Mouse (Mus musculus) hindbrain, embryonic 11.5 days (tissue): ENCODE results near the gene Best3. TPM values are rescaled to one million over a fixed set of nuclear protein-coding genes. Genes with fewer than 3 reads are reported as not detected.
A peak's percentile ranks its signal among the peaks of the same experiment; 100 is the strongest.

Experiments
- ATAC-seq: fragments of 200-750 bp; cut with Nextera tagmentation; 2 replicates; pipeline ENCODE4 v1.8.0; 2017; ENCODE audit warnings: mild to moderate bottlenecking, moderate TSS enrichment, moderate library complexity; ENCODE audit not compliant: low FRiP score
- DNase-seq: peaks from one replicate; pipeline ENCODE4 v3.0.0-alpha.2; 2015; ENCODE audit warnings: low spot score
- H3K27ac ChIP-seq: fragments of 300-500 bp; sonication (generic); 2 replicates; pipeline ENCODE4 v1.5.1; 2014; ENCODE audit warnings: mild to moderate bottlenecking, low read depth, low read length
- H3K27me3 ChIP-seq: fragments of 300-500 bp; sonication (generic); 2 replicates; pipeline ENCODE4 v1.6.1; 2014; ENCODE audit warnings: mild to moderate bottlenecking, low read length, moderate library complexity, mixed read lengths; ENCODE audit not compliant: control insufficient read depth, insufficient read depth
- H3K36me3 ChIP-seq: fragments of 300-500 bp; sonication (generic); 2 replicates; pipeline ENCODE4 v1.6.1; 2014; ENCODE audit warnings: mild to moderate bottlenecking, low read length, moderate library complexity, mixed read lengths; ENCODE audit not compliant: control insufficient read depth, insufficient read depth
- H3K4me1 ChIP-seq: fragments of 300-500 bp; sonication (generic); replicated peaks from 2 replicates; pipeline ENCODE4 v1.6.1; 2014; ENCODE audit warnings: low read length, mixed read lengths; ENCODE audit not compliant: control insufficient read depth, insufficient read depth
- H3K4me2 ChIP-seq: fragments of 300-500 bp; sonication (generic); replicated peaks from 2 replicates; pipeline ENCODE4 v1.6.1; 2014; ENCODE audit warnings: mild to moderate bottlenecking, low read depth, low read length
- H3K4me3 ChIP-seq: fragments of 300-500 bp; sonication (generic); 2 replicates; pipeline ENCODE4 v1.5.1; 2014; ENCODE audit warnings: low read depth, low read length
- H3K9ac ChIP-seq: fragments of 300-500 bp; sonication (generic); 2 replicates; pipeline ENCODE4 v1.6.1; 2014; ENCODE audit warnings: low read depth, low read length
- H3K9me3 ChIP-seq: fragments of 300-500 bp; sonication (generic); 2 replicates; pipeline ENCODE4 v1.6.1; 2016; ENCODE audit warnings: low read length; ENCODE audit not compliant: control insufficient read depth
- WGBS: fragments of 180-500 bp; shearing (Covaris S2); extraction: QIAGEN DNeasy Blood & Tissue Kit; methylation state at CpG from one replicate; pipeline ENCODE4 v1.1.7; 2014; 5-methylcytosine and 5-hydroxymethylcytosine counted together
- polyA plus RNA-seq: library from polyadenylated mRNA; unstranded; fragments of >200 nt; fragmentation: Nextera tagmentation; extraction: Ambion mirVana; gene quantifications from 2 replicates; pipeline ENCODE4 v1.2.1, GENCODE M21; 2014

Gene Best3
- polyA plus RNA-seq, 1 experiment from 2014 or later: 0.20 TPM

- Histone ChIP-seq H3K4me1 (no peaks in the 10 kb centered on the region), H3K9me3 (no peaks in the 10 kb centered on the region), H3K27ac (no peak overlapping the region), H3K4me3 (no peak overlapping the region), H3K27me3 (no peaks in the 10 kb centered on the region), H3K4me2 (no peak overlapping the region), H3K9ac (no peak overlapping the region), H3K36me3 (no peaks in the 10 kb centered on the region)
- DNase-seq: no peak
- no peak for ATAC-seq
- WGBS: 86% methylated on average over 4 of the region's 4 CpGs
These were observed 17.4 kb upstream of the Best3 start for GRCm38 (mm10) chr10:116968741-116969140.

GRCm38 (mm10) chr10:116972509-116972908 is 13.6 kb upstream of the Best3 start, which contains the start of gene Gm10271:
Gene Gm10271 (minus strand): TSS chr10:116972609.
- H3K4me3 ChIP-seq: no peak within 1 kb of the TSS
- no peaks in the 10 kb centered on the region for H3K36me3 ChIP-seq
- WGBS: 95% methylated on average over 6 of the region's 6 CpGs
- no peak for DNase-seq
- H3K4me2 ChIP-seq: no peak within 1 kb of the TSS
- no peak for ATAC-seq
- no peak within 1 kb of the TSS for H3K27ac ChIP-seq
- H3K9me3 ChIP-seq: no peaks in the 10 kb centered on the region
- H3K4me1 ChIP-seq: no peaks in the 10 kb centered on the region
- no peaks in the 10 kb centered on the region for H3K27me3 ChIP-seq
- no peak within 1 kb of the TSS for H3K9ac ChIP-seq

- no peak for DNase-seq
- no peak overlapping the region for H3K27ac ChIP-seq
- H3K9me3 ChIP-seq: no peaks in the 10 kb centered on the region
- no peaks in the 10 kb centered on the region for H3K27me3 ChIP-seq
- H3K4me3 ChIP-seq: no peak overlapping the region
- H3K4me2 ChIP-seq: no peak overlapping the region
- no peak overlapping the region for H3K9ac ChIP-seq
- 65% methylated on average over 4 of the region's 4 CpGs for WGBS
- no peaks in the 10 kb centered on the region for H3K4me1 ChIP-seq
- ATAC-seq: no peak
- H3K36me3 ChIP-seq: no peaks in the 10 kb centered on the region
These were observed 8.7 kb upstream of the Best3 start for GRCm38 (mm10) chr10:116977455-116977854.

- Histone ChIP-seq H3K4me1 (no peaks in the 10 kb centered on the region), H3K36me3 (no peaks in the 10 kb centered on the region), H3K9ac (no peak overlapping the region), H3K4me3 (no peak overlapping the region), H3K27ac (no peak overlapping the region), H3K4me2 (no peak overlapping the region), H3K9me3 (no peaks in the 10 kb centered on the region), H3K27me3 (no peaks in the 10 kb centered on the region)
- ATAC-seq: no peak
- no peak for DNase-seq
- 89% methylated on average over 2 of the region's 2 CpGs for WGBS
These were observed 8.3 kb upstream of the Best3 start for GRCm38 (mm10) chr10:116977858-116978257.

GRCm38 (mm10) chr10:116978841-116979240 is 7.3 kb upstream of the Best3 start:
- no peak overlapping the region for H3K27ac ChIP-seq
- DNase-seq: no peak
- no peak overlapping the region for H3K9ac ChIP-seq
- no peaks in the 10 kb centered on the region for H3K9me3 ChIP-seq
- H3K27me3 ChIP-seq: no peaks in the 10 kb centered on the region
- no peak for ATAC-seq
- no peaks in the 10 kb centered on the region for H3K4me1 ChIP-seq
- H3K36me3 ChIP-seq: no peaks in the 10 kb centered on the region
- H3K4me3 ChIP-seq: no peak overlapping the region
- 91% methylated on average over 9 of the region's 9 CpGs for WGBS
- no peak overlapping the region for H3K4me2 ChIP-seq

GRCm38 (mm10) chr10:116980273-116980672 is 5.8 kb upstream of the Best3 start:
- WGBS: 69% methylated on average over 4 of the region's 4 CpGs
- Histone ChIP-seq H3K27ac (no peak overlapping the region), H3K36me3 (no peaks in the 10 kb centered on the region), H3K27me3 (no peaks in the 10 kb centered on the region), H3K4me3 (no peak overlapping the region), H3K4me2 (no peak overlapping the region), H3K9me3 (no peaks in the 10 kb centered on the region), H3K9ac (no peak overlapping the region), H3K4me1 (no peaks in the 10 kb centered on the region)
- ATAC-seq: no peak
- no peak for DNase-seq

GRCm38 (mm10) chr10:116980888-116981287 is 5.2 kb upstream of the Best3 start:
- no peaks in the 10 kb centered on the region for H3K27me3 ChIP-seq
- H3K27ac ChIP-seq: no peak overlapping the region
- no peak overlapping the region for H3K9ac ChIP-seq
- peak; percentile 46 for DNase-seq
- WGBS: 77% methylated on average over 3 of the region's 3 CpGs
- ATAC-seq: no peak
- H3K36me3 ChIP-seq: no peaks in the 10 kb centered on the region
- no peaks in the 10 kb centered on the region for H3K4me1 ChIP-seq
- H3K4me2 ChIP-seq: no peak overlapping the region
- no peaks in the 10 kb centered on the region for H3K9me3 ChIP-seq
- no peak overlapping the region for H3K4me3 ChIP-seq

- DNase-seq (no peak), ATAC-seq (no peak)
- H3K4me3 ChIP-seq: no peak overlapping the region
- no peaks in the 10 kb centered on the region for H3K36me3 ChIP-seq
- H3K27me3 ChIP-seq: no peaks in the 10 kb centered on the region
- 66% methylated on average over 3 of the region's 4 CpGs for WGBS
- H3K4me1 ChIP-seq: peaks cover 3% of the 10 kb centered on the region; the same call in 1 of the 2 replicates
- no peaks in the 10 kb centered on the region for H3K9me3 ChIP-seq
- no peak overlapping the region for H3K4me2 ChIP-seq
- H3K9ac ChIP-seq: no peak overlapping the region
- no peak overlapping the region for H3K27ac ChIP-seq
These were observed 3.6 kb upstream of the Best3 start for GRCm38 (mm10) chr10:116982526-116982925.

- no peak overlapping the region for H3K4me2 ChIP-seq
- 71% methylated on average over 12 of the region's 12 CpGs for WGBS
- no peak overlapping the region for H3K9ac ChIP-seq
- DNase-seq (no peak), ATAC-seq (no peak)
- no peaks in the 10 kb centered on the region for H3K9me3 ChIP-seq
- no peaks in the 10 kb centered on the region for H3K36me3 ChIP-seq
- no peaks in the 10 kb centered on the region for H3K27me3 ChIP-seq
- no peak overlapping the region for H3K4me3 ChIP-seq
- H3K4me1 ChIP-seq: peaks cover 3% of the 10 kb centered on the region; the same call in 1 of the 2 replicates
- no peak overlapping the region for H3K27ac ChIP-seq
These were observed 1.3 kb upstream of the Best3 start for GRCm38 (mm10) chr10:116984836-116985235.
